Mouse (Mus musculus) midbrain, embryonic 16.5 days (tissue): Measurements from ENCODE around the gene Aff1. TPM values are rescaled to one million over a fixed set of nuclear protein-coding genes. Genes with fewer than 3 reads are reported as not detected.

ENCODE experiments used
- ATAC-seq: fragments of 200-750 bp; cut with Nextera tagmentation; 2 replicates; pipeline ENCODE4 v1.8.0; 2017; ENCODE audit warnings: moderate TSS enrichment
- H3K27ac ChIP-seq: fragments of 300-500 bp; sonication (generic); 2 replicates; pipeline ENCODE4 v1.5.1; 2014; ENCODE audit warnings: mild to moderate bottlenecking, low read length, mixed read lengths
- H3K27me3 ChIP-seq: fragments of 300-500 bp; sonication (generic); 2 replicates; pipeline ENCODE4 v1.6.1; 2014; ENCODE audit warnings: low read depth, low read length, mixed read lengths; ENCODE audit not compliant: control insufficient read depth, insufficient read depth
- H3K36me3 ChIP-seq: fragments of 300-500 bp; sonication (generic); 2 replicates; pipeline ENCODE4 v1.6.1; 2014; ENCODE audit warnings: mild to moderate bottlenecking, low read length, moderate library complexity, mixed read lengths; ENCODE audit not compliant: control insufficient read depth, insufficient read depth
- H3K4me1 ChIP-seq: fragments of 300-500 bp; sonication (generic); 2 replicates; pipeline ENCODE4 v1.6.1; 2014; ENCODE audit warnings: mild to moderate bottlenecking, low read length, mixed read lengths; ENCODE audit not compliant: control insufficient read depth, insufficient read depth
- H3K4me2 ChIP-seq: fragments of 300-500 bp; sonication (generic); 2 replicates; pipeline ENCODE4 v1.6.1; 2014; ENCODE audit warnings: mild to moderate bottlenecking, low read length, mixed read lengths
- H3K4me3 ChIP-seq: fragments of 300-500 bp; sonication (generic); 2 replicates; pipeline ENCODE4 v1.5.1; 2014; ENCODE audit warnings: low read depth, mild to moderate bottlenecking, low read length, moderate library complexity, mixed read lengths
- H3K9ac ChIP-seq: fragments of 300-500 bp; sonication (generic); 2 replicates; pipeline ENCODE4 v1.6.1; 2014; ENCODE audit warnings: low read depth, low read length, mixed read lengths
- H3K9me3 ChIP-seq: fragments of 300-500 bp; sonication (generic); replicated peaks from 2 replicates; pipeline ENCODE4 v1.6.1; 2014; ENCODE audit warnings: mild to moderate bottlenecking, low read length, mixed read lengths; ENCODE audit not compliant: control insufficient read depth, poor library complexity, severe bottlenecking
- WGBS: fragments of 180-500 bp; shearing (Covaris S2); extraction: QIAGEN DNeasy Blood & Tissue Kit; methylation state at CpG from one replicate; pipeline ENCODE4 v1.1.7; 2014; 5-methylcytosine and 5-hydroxymethylcytosine counted together
- polyA plus RNA-seq: library from polyadenylated mRNA; unstranded; fragments of >200 nt; fragmentation: Nextera tagmentation; extraction: Ambion mirVana; gene quantifications from 2 replicates; pipeline ENCODE4 v1.2.1, GENCODE M21; 2015

The Aff1 gene
- polyA plus RNA-seq, 1 experiment from 2014 or later: 1.2 TPM

DNA sequence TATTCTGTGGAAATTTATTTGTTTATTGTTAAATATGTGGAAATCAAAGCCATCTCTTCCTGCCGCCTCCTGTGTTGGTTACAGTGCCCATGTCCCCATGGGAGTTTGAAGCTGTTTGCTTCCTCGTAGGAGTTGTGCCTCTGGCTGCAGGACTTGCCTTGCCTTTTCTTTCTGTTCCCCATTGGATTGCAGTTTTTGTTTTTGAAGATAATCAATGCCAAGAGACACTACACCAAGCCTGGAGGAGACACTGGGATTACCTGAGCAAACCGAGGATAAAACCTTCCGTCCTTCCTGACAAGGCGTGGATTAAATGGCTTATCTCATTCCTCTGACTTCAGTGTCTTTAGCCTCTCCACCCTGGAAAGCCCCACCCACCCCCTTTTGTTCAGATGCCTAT, 107.8 kb downstream of the Aff1 start:
- ATAC-seq: no peak
- no peak overlapping the region for H3K9ac ChIP-seq
- no peak overlapping the region for H3K4me3 ChIP-seq
- no peaks in the 10 kb centered on the region for H3K9me3 ChIP-seq
- H3K4me1 ChIP-seq: peaks cover 5% of the 10 kb centered on the region; the same call in 1 of the 2 replicates
- no peak overlapping the region for H3K4me2 ChIP-seq
- H3K36me3 ChIP-seq: no peaks in the 10 kb centered on the region
- no peak overlapping the region for H3K27ac ChIP-seq
- no peaks in the 10 kb centered on the region for H3K27me3 ChIP-seq
- 39% methylated on average over 5 of the region's 5 CpGs for WGBS

DNA sequence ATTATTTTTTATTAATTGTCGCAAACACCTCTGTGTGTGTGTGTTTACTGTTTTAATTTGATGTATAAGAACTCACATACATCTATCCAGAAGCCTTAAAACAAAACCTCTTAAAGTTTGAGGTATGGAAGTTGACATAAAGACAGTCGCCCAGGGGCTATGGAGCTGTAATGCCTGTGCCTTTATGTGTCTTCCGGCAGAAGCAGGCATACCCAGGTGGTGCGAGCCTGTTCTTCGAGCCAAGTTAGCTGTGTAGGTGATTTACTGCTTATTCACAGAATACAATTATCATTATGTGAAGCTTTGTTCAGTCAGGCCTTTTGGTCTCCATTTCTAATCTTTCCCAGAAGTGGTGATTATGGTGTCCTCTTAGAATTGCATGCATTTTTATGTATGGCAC, 111.2 kb downstream of the Aff1 start:
- Histone ChIP-seq H3K9me3 (no peaks in the 10 kb centered on the region), H3K9ac (no peak overlapping the region), H3K4me1 (peaks cover 5% of the 10 kb centered on the region; the same call in 1 of the 2 replicates), H3K27ac (no peak overlapping the region), H3K27me3 (no peaks in the 10 kb centered on the region), H3K36me3 (no peaks in the 10 kb centered on the region), H3K4me2 (no peak overlapping the region), H3K4me3 (no peak overlapping the region)
- WGBS: 72% methylated on average over 5 of the region's 5 CpGs
- no peak for ATAC-seq

DNA sequence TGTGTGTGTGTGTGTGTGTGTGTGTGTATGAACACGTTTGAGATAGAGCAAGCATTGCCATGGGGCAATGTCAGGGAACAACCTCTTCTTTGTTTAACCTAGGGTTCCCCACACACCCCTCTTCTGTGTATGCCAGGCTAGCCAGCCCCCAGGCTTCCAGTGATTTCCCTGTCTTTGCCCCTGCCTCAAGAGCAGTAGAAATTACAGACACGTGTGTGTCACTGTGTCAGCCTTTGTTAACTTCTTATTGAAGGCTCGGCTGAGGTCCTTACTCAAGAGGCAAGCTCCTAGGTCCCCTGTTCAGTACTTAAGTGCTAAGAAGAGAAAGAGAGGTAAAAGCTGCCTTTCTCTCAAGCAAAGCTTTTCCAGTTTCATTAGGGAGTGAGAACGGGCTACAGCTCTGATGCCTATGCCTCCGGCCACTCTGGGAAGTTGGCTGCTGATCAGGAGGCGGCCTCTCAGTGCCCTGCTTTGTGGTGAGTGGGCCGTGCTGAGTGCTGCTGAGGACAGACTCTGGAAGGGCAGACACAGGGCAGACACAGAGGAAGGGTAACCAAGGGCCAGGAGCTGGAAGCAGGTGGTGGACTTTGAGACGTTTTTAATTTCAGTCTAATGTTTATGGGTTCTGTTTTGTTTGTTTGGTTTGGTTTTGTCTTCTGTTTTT, 111.9 kb downstream of the Aff1 start:
- H3K27me3 ChIP-seq: no peaks in the 10 kb centered on the region
- WGBS: 18% methylated on average over 8 of the region's 8 CpGs
- H3K36me3 ChIP-seq: no peaks in the 10 kb centered on the region
- no peak overlapping the region for H3K27ac ChIP-seq
- no peak overlapping the region for H3K4me3 ChIP-seq
- no peaks in the 10 kb centered on the region for H3K9me3 ChIP-seq
- H3K9ac ChIP-seq: no peak overlapping the region
- peaks cover 5% of the 10 kb centered on the region; the same call in 1 of the 2 replicates for H3K4me1 ChIP-seq
- no peak overlapping the region for H3K4me2 ChIP-seq
- ATAC-seq: peak; percentile 86

DNA sequence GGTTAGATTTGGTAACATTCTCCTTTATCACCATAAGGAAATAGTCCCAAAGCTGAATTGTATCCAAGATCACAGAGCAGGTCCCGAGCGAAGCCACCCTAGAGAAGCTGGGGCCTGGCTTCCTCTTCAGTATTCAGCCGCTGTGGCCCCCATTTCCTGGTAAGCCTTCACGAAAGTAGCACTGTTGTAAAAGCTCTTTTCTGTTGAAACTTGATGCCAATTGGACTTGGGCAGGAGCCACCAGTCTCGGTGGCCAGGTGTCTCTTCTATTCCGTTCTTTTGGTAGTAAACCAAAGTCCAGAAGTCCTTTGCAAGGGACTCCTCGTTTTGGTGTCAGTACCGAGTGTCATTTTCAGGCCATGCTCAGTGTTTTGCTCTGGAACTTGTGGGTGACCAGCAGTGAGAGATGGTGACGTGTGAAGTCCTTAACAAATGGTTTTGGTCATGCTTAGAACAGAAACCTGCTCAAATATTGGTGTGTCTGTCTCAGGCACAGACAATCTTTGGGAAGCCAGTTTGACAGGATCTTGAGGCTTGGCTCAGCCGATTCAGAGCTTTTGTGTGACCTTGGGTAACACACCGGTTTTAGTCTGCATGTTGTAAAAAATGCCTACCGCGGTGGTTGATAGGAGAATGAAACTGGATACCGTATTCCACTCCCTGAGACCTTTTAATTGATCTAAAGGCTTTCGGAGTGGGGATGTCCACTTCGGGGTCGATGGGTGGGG, 114.8 kb downstream of the Aff1 start:
- Histone ChIP-seq H3K9me3 (no peaks in the 10 kb centered on the region), H3K27ac (no peak overlapping the region), H3K36me3 (no peaks in the 10 kb centered on the region), H3K27me3 (no peaks in the 10 kb centered on the region), H3K4me2 (no peak overlapping the region), H3K4me3 (no peak overlapping the region), H3K4me1 (peaks cover 5% of the 10 kb centered on the region; the same call in 1 of the 2 replicates), H3K9ac (no peak overlapping the region)
- WGBS: 85% methylated on average over 17 of the region's 17 CpGs
- ATAC-seq: no peak

DNA sequence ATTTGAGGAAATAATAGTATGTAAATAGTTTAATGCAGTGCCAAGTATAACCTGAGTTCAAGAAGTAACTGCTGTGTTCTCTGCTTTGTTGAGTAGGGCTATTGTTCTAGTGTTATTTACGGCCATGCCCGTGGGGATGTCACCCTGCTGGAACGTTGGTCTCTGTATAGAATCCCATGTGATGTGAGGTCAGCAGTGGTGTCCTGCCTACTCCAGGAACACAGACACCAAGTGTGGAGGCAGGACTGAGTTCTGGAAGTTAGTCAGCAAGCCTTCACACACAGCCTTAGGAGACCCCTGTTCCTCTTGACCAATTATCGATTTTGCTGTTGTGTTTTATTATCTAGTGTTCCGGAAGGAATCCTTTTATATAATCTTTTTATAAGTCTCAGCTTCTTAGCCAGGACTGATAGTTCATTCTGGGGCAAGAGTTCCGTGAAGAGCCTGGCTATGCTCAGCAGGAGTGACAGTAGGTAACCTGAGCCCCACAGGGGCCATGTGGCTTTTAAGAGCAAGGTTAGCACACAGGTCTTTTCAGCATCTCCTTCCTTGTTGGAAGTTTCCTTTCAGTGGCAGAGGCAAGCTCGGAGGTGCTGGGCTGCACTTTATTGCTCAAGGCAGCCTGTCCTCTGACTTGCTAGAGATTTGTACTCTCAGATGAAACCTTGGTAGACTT, 115.6 kb downstream of the Aff1 start:
- H3K36me3 ChIP-seq: no peaks in the 10 kb centered on the region
- no peak overlapping the region for H3K4me2 ChIP-seq
- H3K27ac ChIP-seq: no peak overlapping the region
- WGBS: 60% methylated on average over 7 of the region's 7 CpGs
- peaks cover 5% of the 10 kb centered on the region; the same call in 1 of the 2 replicates for H3K4me1 ChIP-seq
- H3K27me3 ChIP-seq: no peaks in the 10 kb centered on the region
- no peak overlapping the region for H3K4me3 ChIP-seq
- no peak overlapping the region for H3K9ac ChIP-seq
- no peaks in the 10 kb centered on the region for H3K9me3 ChIP-seq
- no peak for ATAC-seq

DNA sequence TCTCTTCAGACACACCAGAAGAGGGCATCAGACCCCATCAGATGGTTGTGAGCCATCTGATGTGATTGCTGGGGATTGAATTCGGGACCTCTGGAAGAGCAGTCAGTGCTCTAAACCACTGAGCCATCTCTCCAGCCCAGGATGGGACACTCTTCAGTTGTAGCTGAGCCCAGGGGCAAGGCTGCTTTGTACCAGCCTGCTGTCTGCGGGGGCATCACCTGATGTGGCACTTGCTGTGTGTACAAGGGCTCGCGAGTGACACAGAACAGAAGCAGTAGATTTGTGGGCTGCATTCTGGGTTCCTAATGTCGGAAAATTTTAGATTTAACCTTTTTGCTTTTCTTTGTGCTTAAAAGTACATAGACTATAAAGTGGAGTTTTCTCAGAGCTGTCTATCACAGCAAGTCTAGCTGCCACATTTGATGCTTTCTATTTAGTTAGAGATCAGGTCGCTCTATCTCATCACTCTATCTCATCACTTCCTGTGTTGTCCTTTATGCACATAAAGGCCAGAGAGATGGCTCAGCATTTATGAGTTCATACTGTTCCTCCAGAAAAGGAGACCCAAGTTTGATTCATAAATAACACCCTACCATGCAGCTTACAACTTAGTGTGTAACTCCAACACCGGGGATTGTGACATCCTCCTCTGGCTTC, 117.6 kb downstream of the Aff1 start:
- H3K9me3 ChIP-seq: no peaks in the 10 kb centered on the region
- no peaks in the 10 kb centered on the region for H3K27me3 ChIP-seq
- H3K36me3 ChIP-seq: no peaks in the 10 kb centered on the region
- 92% methylated on average over 7 of the region's 7 CpGs for WGBS
- H3K4me3 ChIP-seq: no peak overlapping the region
- H3K4me2 ChIP-seq: no peak overlapping the region
- H3K4me1 ChIP-seq: no peaks in the 10 kb centered on the region; the same call in 1 of the 2 replicates
- no peak overlapping the region for H3K27ac ChIP-seq
- no peak for ATAC-seq
- H3K9ac ChIP-seq: no peak overlapping the region

DNA sequence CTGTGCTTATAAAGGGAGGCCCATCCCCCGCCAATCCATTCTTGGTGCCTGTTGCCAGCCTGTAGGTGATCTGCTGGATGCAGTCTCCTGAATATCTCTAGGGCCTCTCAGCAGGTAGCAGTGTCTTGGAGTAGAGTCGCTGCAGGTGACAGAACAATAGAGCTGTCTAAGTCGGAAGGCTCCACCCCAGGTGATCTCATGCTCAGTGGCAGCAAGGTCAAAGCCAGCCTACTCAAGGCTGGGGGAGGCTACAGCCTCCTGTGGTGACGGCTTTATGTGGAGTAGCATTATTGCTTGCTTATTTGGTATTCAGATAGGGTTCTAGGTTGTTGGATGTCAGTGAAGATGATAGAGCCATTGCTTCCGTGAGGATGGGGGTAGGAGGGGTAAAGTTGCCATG, 121.1 kb downstream of the Aff1 start:
- Histone ChIP-seq H3K27ac (no peak overlapping the region), H3K36me3 (no peaks in the 10 kb centered on the region), H3K4me2 (no peak overlapping the region), H3K4me3 (no peak overlapping the region), H3K4me1 (no peaks in the 10 kb centered on the region; the same call in 1 of the 2 replicates), H3K9ac (no peak overlapping the region), H3K27me3 (no peaks in the 10 kb centered on the region), H3K9me3 (no peaks in the 10 kb centered on the region)
- ATAC-seq: no peak
- WGBS: 62% methylated on average over 5 of the region's 5 CpGs

DNA sequence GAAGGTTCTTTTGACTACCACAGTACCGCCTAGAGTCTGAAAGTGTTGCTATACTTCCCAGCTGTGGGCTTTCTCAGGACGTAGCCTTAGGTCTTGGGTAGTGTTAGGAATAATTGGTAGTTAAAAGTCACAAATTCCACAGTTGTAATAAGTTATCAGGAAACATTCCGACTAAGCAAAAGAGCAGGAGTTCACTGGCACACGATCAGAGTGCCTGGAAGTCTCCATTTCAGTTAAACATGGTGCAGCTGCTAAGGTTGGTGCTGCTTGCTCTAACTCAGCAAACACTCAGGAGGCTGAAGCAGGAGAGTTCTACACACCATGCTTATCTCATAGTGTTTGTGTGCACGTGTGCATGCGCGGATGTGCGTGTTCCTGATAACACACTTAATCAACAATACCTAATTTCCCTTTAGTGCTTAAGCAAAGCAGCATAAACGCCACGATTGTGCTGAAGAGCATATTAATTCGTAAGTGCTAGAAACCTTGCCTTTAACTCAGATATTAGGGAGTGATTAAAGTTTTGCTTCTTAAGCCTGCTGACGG, 121.9 kb downstream of the Aff1 start:
- 88% methylated on average over 12 of the region's 12 CpGs for WGBS
- no peak overlapping the region for H3K4me3 ChIP-seq
- H3K27me3 ChIP-seq: no peaks in the 10 kb centered on the region
- no peak for ATAC-seq
- no peak overlapping the region for H3K4me2 ChIP-seq
- no peaks in the 10 kb centered on the region for H3K36me3 ChIP-seq
- H3K9ac ChIP-seq: no peak overlapping the region
- H3K27ac ChIP-seq: no peak overlapping the region
- no peaks in the 10 kb centered on the region for H3K9me3 ChIP-seq
- no peaks in the 10 kb centered on the region; the same call in 1 of the 2 replicates for H3K4me1 ChIP-seq
